Mouse (Mus musculus) E14TG2a.4 (cell line): ENCODE results near the gene Add1.

ENCODE experiments used
- CTCF ChIP-seq: conservative IDR thresholded peaks from 2 replicates; pipeline ENCODE4 v1.5.1; 2014; ENCODE audit warnings: low read length
- POU5F1 ChIP-seq: IDR thresholded peaks from 2 replicates; pipeline ENCODE4 v1.6.1; 2014; ENCODE audit warnings: low read length, borderline replicate concordance

DNA sequence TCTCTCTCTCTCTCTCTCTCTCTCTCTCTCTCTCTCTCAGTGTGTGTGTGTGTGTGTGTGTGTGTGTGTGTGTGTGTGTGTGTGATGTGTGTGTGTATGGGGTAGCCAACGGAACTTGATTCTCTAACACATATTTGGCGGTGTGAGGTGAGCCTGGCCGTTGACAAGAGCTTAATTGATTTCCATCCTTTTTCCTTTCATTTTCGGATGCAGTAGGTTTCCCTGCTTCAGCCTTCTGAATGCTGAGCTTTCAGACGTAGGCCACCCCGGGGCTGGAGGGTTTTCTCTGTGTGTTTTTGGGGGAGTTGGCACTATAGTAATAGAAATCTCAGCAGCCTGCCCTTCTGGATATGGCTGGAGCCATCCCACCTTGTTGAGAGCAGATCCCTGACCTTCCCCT lies 23.2 kb upstream of the Add1 start:
- TF ChIP-seq CTCF, result no peak
- no peak for TF ChIP-seq POU5F1
